Mouse (Mus musculus) kidney, embryonic 15.5 days (tissue): Measurements from ENCODE around the gene Rsu1. TPM values are rescaled to one million over a fixed set of nuclear protein-coding genes. Genes with fewer than 3 reads are reported as not detected.
A peak's percentile ranks its signal among the peaks of the same experiment; 100 is the strongest.

Source experiments
- ATAC-seq: fragments of 200-750 bp; cut with Nextera tagmentation; replicated peaks from 2 replicates; pipeline ENCODE4 v1.8.0; 2017; ENCODE audit warnings: moderate TSS enrichment; ENCODE audit not compliant: low FRiP score
- H3K27ac ChIP-seq: fragments of 300-500 bp; sonication (generic); 2 replicates; pipeline ENCODE4 v1.5.1; 2015; ENCODE audit warnings: mild to moderate bottlenecking, inconsistent platforms
- H3K27me3 ChIP-seq: fragments of 300-500 bp; sonication (generic); 2 replicates; pipeline ENCODE4 v1.6.1; 2015; ENCODE audit warnings: inconsistent platforms
- H3K36me3 ChIP-seq: fragments of 300-500 bp; sonication (generic); 2 replicates; pipeline ENCODE4 v1.6.1; 2015; ENCODE audit warnings: inconsistent platforms
- H3K4me1 ChIP-seq: fragments of 300-500 bp; sonication (generic); 2 replicates; pipeline ENCODE4 v1.6.1; 2015; ENCODE audit warnings: inconsistent platforms
- H3K4me2 ChIP-seq: fragments of 300-500 bp; sonication (generic); 2 replicates; pipeline ENCODE4 v1.6.1; 2015; ENCODE audit warnings: moderate library complexity, mild to moderate bottlenecking, inconsistent platforms
- H3K4me3 ChIP-seq: fragments of 300-500 bp; sonication (generic); replicated peaks from 2 replicates; pipeline ENCODE4 v1.5.1; 2015; ENCODE audit warnings: mild to moderate bottlenecking, inconsistent platforms
- H3K9ac ChIP-seq: fragments of 300-500 bp; sonication (generic); 2 replicates; pipeline ENCODE4 v1.6.1; 2015; ENCODE audit warnings: mild to moderate bottlenecking, inconsistent platforms
- H3K9me3 ChIP-seq: fragments of 300-500 bp; sonication (generic); replicated peaks from 2 replicates; pipeline ENCODE4 v1.6.1; 2016; ENCODE audit warnings: inconsistent platforms
- WGBS: fragments of 180-500 bp; shearing (Covaris S2); methylation state at CpG from one replicate; pipeline ENCODE4 v1.1.7; 2015; ENCODE audit warnings: mixed read lengths; 5-methylcytosine and 5-hydroxymethylcytosine counted together
- polyA plus RNA-seq: library from polyadenylated mRNA; unstranded; fragments of >200 nt; fragmentation: Nextera tagmentation; extraction: Ambion mirVana; gene quantifications from 2 replicates; pipeline ENCODE4 v1.2.1, GENCODE M21; 2015

The Rsu1 gene
- polyA plus RNA-seq, 1 experiment from 2014 or later, result 140 TPM

DNA sequence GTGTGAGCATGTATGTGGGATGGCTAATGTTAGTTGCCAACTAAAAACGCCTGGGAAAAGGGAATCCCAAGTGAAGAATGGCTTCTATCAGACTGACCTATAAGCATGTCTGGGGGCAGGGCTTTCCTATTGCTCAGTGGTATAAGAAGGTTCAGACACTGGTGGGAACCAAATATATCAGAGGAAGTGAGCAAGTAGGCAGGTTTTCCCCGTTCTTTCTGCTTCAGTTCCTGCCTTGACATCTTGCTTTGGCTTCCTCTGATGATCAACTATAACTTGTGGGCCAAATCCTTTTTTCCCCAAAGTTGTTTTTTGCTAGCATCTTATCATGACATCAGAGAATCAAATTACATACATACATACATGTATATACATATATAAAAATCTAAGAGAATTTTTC lies 51.1 kb downstream of the Rsu1 start:
- WGBS, result 65% methylated on average over 2 of the region's 2 CpGs

DNA sequence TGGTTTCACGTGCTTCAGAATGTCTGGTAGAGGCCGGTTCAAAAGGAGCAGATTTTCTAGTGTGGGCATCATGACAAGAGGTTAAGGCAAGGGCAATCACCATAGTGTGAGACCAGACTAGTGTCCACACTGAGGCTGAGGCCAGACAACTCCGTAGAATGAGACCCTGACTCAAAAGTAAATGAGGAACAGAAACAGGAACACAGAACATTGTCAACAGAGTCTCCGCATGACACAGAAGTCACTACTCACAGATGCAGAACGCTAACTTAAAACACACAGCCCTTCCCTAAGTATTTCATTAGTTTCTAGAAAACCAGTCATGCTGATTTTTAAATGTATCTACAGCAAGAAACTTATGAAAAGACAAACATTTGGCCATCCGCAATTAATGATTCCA lies 53.1 kb downstream of the Rsu1 start:
- H3K4me1 ChIP-seq, result no peaks in the 10 kb centered on the region
- no peak overlapping the region for H3K27ac ChIP-seq
- ATAC-seq, result no peak
- no peak overlapping the region for H3K4me3 ChIP-seq
- 79% methylated on average over 6 of the region's 6 CpGs for WGBS
- H3K27me3 ChIP-seq, result no peaks in the 10 kb centered on the region
- H3K9me3 ChIP-seq, result no peaks in the 10 kb centered on the region
- no peak overlapping the region for H3K9ac ChIP-seq
- no peak overlapping the region for H3K4me2 ChIP-seq
- peaks cover 21% of the 10 kb centered on the region for H3K36me3 ChIP-seq

More for the DNA sequence above, 51.1 kb downstream of the Rsu1 start:
- ATAC-seq, result no peak
- Histone ChIP-seq H3K9me3 (no peaks in the 10 kb centered on the region), H3K36me3 (peaks cover 14% of the 10 kb centered on the region), H3K4me3 (no peak overlapping the region), H3K9ac (no peak overlapping the region), H3K4me2 (no peak overlapping the region), H3K27me3 (no peaks in the 10 kb centered on the region), H3K27ac (no peak overlapping the region), H3K4me1 (no peaks in the 10 kb centered on the region)

DNA sequence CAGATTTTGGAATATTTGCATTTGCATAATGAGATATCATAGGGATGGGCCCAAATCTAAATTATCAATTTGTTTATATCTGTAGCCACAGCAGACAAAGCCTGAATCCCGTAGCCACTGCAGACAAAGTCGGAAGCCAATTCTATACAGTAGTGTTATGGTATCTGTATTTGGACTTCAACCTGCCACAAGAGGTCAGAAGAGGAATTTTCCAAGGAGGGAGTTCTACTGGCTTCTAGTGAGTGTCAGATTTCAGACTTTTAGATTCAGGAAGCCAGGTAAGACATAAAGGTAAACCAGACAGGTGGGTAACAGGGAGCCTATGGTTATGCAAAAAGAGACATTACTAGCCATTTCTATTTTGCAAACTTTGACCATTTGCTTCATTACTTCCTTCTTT lies 64.4 kb downstream of the Rsu1 start:
- Histone ChIP-seq H3K9me3 (no peaks in the 10 kb centered on the region), H3K36me3 (0 out of 2 replicates have a peak, but pooled peaks cover 4% of the 10 kb centered on the region), H3K4me3 (no peak overlapping the region), H3K27ac (no peak overlapping the region), H3K27me3 (no peaks in the 10 kb centered on the region), H3K9ac (no peak overlapping the region), H3K4me1 (peaks cover 7% of the 10 kb centered on the region; the same call in 1 of the 2 replicates), H3K4me2 (no peak overlapping the region)
- no peak for ATAC-seq
- 91% methylated on average over 2 of the region's 2 CpGs for WGBS

DNA sequence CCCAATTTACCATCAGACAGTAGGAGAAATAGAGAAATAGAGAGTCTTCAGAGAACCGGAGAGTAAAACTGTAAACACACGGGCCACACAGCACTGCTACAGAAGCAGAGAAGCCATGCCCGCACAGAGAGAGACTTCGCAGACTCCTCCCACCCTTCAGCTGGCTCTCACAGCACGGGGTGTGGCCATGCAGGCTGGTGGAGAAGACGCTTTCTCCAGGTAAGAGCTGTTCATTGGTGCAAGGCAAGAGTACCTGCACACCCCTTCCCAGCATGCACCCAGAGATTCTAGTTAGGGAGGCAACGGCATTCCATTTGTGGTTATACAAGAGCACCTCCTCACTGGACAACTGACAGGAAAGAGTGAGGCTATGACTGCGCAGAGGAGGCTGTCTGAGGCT lies 64.8 kb downstream of the Rsu1 start:
- H3K9me3 ChIP-seq, result no peaks in the 10 kb centered on the region
- H3K9ac ChIP-seq, result no peak overlapping the region
- H3K4me1 ChIP-seq, result peaks cover 7% of the 10 kb centered on the region; the same call in 1 of the 2 replicates
- no peaks in the 10 kb centered on the region for H3K27me3 ChIP-seq
- WGBS, result 63% methylated on average over 8 of the region's 8 CpGs
- 0 out of 2 replicates have a peak, but pooled peaks cover 4% of the 10 kb centered on the region for H3K36me3 ChIP-seq
- no peak overlapping the region for H3K4me2 ChIP-seq
- H3K27ac ChIP-seq, result no peak overlapping the region
- H3K4me3 ChIP-seq, result no peak overlapping the region
- ATAC-seq, result peak; percentile 46; the same call in 1 of the 2 replicates

DNA sequence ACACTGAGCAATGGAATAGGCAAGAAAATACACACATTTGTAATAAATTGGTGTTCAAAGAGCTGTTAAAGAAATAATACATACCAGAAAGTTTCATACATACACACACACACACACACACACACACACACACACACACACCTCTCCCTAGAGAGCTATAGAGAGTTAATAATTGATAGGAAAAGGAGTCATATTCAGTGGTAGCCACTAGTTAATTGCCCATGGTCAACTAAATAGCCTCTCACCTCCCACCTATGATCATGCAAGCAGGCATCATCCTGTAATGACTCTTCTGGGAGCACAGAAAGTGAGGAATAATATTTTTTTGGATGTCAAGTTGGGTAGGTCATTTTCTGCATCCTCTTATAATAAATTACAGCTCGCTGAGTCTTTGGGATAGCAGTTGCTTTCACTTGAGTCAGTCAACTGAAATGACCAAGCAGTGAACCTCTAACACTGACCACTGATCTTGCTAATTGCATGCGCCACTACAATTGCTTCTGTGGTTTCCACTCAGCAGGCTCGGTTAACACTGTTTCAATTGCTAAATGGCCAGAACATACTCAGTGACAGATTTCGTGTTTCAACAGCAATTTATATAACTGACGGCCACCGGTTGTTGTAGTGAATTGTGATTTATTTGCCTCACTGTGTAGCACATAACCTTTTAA lies 68.3 kb downstream of the Rsu1 start:
- H3K4me2 ChIP-seq, result no peak overlapping the region
- H3K27me3 ChIP-seq, result no peaks in the 10 kb centered on the region
- H3K36me3 ChIP-seq, result no peaks in the 10 kb centered on the region
- H3K9me3 ChIP-seq, result no peaks in the 10 kb centered on the region
- no peak overlapping the region for H3K9ac ChIP-seq
- peak; percentile 83 for ATAC-seq
- no peak overlapping the region for H3K4me3 ChIP-seq
- WGBS, result 23% methylated on average over 6 of the region's 6 CpGs
- peaks cover 7% of the 10 kb centered on the region; the same call in 1 of the 2 replicates for H3K4me1 ChIP-seq
- H3K27ac ChIP-seq, result no peak overlapping the region

DNA sequence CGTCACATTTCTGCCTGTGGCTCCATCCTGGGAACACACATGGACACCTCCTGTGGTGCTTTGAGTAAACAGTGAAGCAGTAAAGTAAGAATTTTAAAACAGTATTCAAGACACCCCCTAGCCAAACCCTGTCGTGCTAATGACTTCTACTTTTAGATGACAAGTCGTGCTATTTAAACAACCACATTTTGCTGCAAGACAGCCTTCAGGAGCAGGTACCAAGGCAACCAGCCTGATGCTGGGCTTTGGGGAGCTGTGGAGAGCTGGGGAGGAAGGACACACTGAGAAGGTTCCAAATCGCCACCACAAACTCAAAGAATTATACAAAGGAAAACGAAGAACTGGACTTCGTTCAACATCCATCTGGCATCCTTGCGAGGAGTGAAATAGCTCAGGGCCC lies 71.5 kb downstream of the Rsu1 start:
- Histone ChIP-seq H3K4me1 (peaks cover 4% of the 10 kb centered on the region; the same call in 1 of the 2 replicates), H3K27me3 (no peaks in the 10 kb centered on the region), H3K9ac (no peak overlapping the region), H3K27ac (no peak overlapping the region), H3K4me2 (no peak overlapping the region), H3K4me3 (no peak overlapping the region), H3K36me3 (no peaks in the 10 kb centered on the region), H3K9me3 (no peaks in the 10 kb centered on the region)
- ATAC-seq, result no peak
- 76% methylated on average over 7 of the region's 7 CpGs for WGBS

DNA sequence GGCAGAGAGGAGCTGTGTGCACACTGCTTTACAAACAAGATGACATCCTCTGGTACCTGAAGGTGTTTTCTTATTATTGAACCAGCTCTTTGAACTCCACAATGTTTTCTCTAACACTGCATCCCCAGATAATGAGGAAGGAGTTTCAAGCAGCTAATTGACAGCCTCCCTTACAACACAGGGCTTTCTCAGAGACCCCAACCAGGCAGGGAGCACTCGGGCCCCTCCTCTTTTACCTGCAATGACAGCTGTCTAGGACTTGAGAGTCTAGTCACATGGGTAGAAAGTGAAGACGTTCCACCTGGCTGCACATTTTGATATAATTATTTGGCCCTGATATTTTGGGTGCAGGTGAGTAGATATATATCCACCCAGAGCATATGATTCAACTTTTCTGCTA lies 72.2 kb downstream of the Rsu1 start:
- no peak for ATAC-seq
- Histone ChIP-seq H3K4me3 (no peak overlapping the region), H3K9ac (no peak overlapping the region), H3K4me1 (peaks cover 4% of the 10 kb centered on the region; the same call in 1 of the 2 replicates), H3K36me3 (no peaks in the 10 kb centered on the region), H3K4me2 (no peak overlapping the region), H3K9me3 (no peaks in the 10 kb centered on the region), H3K27me3 (no peaks in the 10 kb centered on the region), H3K27ac (no peak overlapping the region)
- 61% methylated on average over 2 of the region's 2 CpGs for WGBS

DNA sequence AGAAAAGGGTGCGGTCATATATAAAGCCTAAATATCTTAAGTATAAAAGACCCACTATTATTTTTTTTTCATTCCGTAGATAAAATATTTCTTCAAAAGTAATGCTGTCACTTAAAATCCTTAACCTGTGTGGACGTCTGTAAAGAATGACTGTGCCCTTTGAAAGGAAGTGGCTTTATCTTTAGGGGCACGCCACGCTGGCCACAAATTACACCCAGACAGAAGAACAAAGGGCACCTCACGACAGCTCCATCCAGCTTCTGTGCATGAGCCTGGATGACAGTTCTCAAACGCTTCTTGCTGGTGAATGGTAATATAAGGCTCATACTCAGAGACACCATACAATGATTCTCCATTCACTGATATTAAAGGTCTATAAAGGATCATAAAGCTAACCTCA lies 75.7 kb downstream of the Rsu1 start:
- Histone ChIP-seq H3K27ac (no peak overlapping the region), H3K4me2 (no peak overlapping the region), H3K4me3 (no peak overlapping the region), H3K4me1 (no peaks in the 10 kb centered on the region), H3K36me3 (no peaks in the 10 kb centered on the region), H3K9me3 (no peaks in the 10 kb centered on the region), H3K27me3 (no peaks in the 10 kb centered on the region), H3K9ac (no peak overlapping the region)
- no peak for ATAC-seq
- WGBS, result 66% methylated on average over 7 of the region's 7 CpGs

DNA sequence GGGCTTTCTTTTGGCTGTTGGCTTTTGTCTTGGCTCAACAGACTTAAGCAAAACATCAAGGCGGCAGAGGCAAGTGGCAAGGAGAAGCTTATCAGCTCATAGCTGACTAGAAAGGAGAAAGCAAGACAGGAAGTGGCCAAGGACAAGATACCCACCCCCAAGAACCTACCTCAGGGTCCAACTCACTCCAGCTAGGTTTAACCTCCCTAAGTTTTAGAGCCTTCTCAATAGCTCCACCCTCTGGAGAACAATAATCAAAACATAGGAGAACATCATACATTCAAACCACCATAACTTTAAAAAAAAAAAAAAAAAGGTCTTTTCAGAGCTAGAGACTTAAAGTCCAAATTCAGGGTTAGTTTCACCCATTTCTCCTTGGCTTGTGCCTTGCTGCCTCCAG lies 79.1 kb downstream of the Rsu1 start:
- no peaks in the 10 kb centered on the region for H3K27me3 ChIP-seq
- no peaks in the 10 kb centered on the region for H3K9me3 ChIP-seq
- no peaks in the 10 kb centered on the region for H3K4me1 ChIP-seq
- no peak for ATAC-seq
- WGBS, result 87% methylated on average over 1 of the region's 1 CpGs
- no peak overlapping the region for H3K27ac ChIP-seq
- no peak overlapping the region for H3K9ac ChIP-seq
- H3K4me2 ChIP-seq, result no peak overlapping the region
- H3K36me3 ChIP-seq, result no peaks in the 10 kb centered on the region
- no peak overlapping the region for H3K4me3 ChIP-seq

DNA sequence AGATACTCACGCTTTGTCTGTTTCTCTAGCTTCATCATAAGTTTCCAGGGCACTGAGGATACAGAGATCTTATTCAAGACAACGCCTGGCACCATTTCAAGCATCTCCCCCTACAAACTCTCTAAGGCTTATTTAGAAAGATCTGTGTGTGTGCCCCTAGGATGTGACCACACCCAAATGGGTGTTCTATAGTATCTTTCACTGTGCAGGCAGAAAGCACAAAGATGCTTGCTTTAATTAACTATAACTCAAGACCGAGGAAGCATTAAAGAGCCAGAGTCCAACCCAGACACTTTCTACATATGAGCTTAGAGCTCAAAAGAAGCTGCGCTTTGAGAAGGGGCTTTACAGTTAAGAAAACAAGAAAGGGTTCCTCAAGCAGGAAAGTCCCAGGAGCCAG lies 80.4 kb downstream of the Rsu1 start:
- H3K9ac ChIP-seq, result no peak overlapping the region
- no peak overlapping the region for H3K4me3 ChIP-seq
- ATAC-seq, result no peak
- no peaks in the 10 kb centered on the region for H3K27me3 ChIP-seq
- WGBS, result 84% methylated on average over 4 of the region's 4 CpGs
- no peak overlapping the region for H3K27ac ChIP-seq
- no peaks in the 10 kb centered on the region for H3K9me3 ChIP-seq
- no peaks in the 10 kb centered on the region for H3K36me3 ChIP-seq
- H3K4me1 ChIP-seq, result no peaks in the 10 kb centered on the region
- H3K4me2 ChIP-seq, result no peak overlapping the region

DNA sequence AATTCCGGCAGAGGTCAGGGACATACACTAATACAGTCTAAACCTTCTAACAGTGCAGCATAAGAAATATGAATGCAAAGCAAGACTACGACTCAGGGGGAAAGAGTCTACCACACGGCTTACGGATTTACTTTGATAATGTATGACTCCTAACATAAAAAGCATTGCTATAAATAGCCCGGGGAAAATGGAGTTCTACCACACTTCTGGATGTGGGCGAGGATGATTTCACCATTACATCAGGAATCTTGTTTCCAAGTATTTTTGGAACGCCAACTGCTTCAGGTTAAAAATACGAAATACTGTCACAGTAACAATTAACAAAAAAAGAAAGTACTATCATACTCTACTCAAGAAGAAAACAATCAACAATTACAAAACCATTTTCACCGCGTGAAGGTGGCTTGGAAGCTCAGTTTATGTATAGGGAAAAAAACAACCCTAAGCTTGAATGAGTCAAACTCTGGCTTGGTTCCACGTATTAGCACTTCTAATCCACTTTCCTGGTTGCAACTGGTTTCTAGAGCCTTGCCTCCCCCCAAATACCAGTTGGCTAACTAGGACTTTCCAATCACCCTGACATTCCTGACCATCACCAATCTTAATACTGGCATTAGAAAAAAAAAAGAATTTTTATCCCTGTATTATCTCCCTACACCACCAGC lies 82.3 kb downstream of the Rsu1 start:
- Histone ChIP-seq H3K4me1 (no peaks in the 10 kb centered on the region), H3K9ac (no peak overlapping the region), H3K4me3 (no peak overlapping the region), H3K27ac (no peak overlapping the region), H3K4me2 (no peak overlapping the region), H3K9me3 (no peaks in the 10 kb centered on the region), H3K27me3 (no peaks in the 10 kb centered on the region), H3K36me3 (no peaks in the 10 kb centered on the region)
- 86% methylated on average over 11 of the region's 11 CpGs for WGBS
- no peak for ATAC-seq

DNA sequence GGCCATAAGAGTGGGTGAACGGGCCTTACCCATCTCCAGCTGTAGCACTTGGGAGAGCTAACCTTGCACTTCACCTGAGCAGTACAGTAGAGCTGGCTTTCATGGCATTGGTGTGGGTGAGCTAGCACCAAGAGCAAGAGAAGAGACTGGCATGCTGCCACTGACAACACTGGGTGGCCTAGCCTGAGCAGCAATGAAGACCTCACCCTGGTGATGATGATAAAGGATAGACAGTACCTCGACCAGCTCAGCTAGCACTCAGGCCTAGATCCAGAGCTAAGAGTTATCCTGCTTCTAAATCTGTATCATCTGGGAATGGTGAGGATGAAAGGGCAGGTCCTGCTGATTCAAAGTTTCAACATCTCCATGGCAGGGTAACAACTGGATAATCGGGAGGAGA lies 88.1 kb downstream of the Rsu1 start:
- Histone ChIP-seq H3K4me1 (no peaks in the 10 kb centered on the region), H3K27ac (no peak overlapping the region), H3K4me3 (no peak overlapping the region), H3K9me3 (no peaks in the 10 kb centered on the region), H3K9ac (no peak overlapping the region), H3K4me2 (no peak overlapping the region), H3K36me3 (no peaks in the 10 kb centered on the region), H3K27me3 (no peaks in the 10 kb centered on the region)
- 84% methylated on average over 3 of the region's 3 CpGs for WGBS
- no peak for ATAC-seq
